Mouse (Mus musculus) embryo, embryonic 11.5 days (tissue): Measurements from ENCODE around the gene Tfg.

Experiments
- DNase-seq: peaks from one replicate; pipeline ENCODE4 v3.0.0-alpha.2; 2012; ENCODE audit warnings: low read depth, low spot score

The Tfg gene

GRCm38 (mm10) chr16:56645251-56645650, 72.0 kb downstream of the Tfg start:
- DNase-seq = no peak
